Mouse (Mus musculus) left cerebral cortex, postnatal 36 days (tissue): ENCODE results near the gene Ptprd. TPM values are rescaled to one million over a fixed set of nuclear protein-coding genes. Genes with fewer than 3 reads are reported as not detected.

ENCODE experiments used
- DNase-seq, 2 experiments: peaks; one replicate each; pipeline ENCODE4 v3.0.0; 2021 to 2022; ENCODE audit warnings: low spot score in 2 of 2, mixed read lengths in 1 of 2
- intact Hi-C: fragments of 180-260 bp; cut with DNase I; formaldehyde crosslinking; loops from one replicate; pipeline ENCODE4 v1.15.1; 2025
- total RNA-seq, 2 experiments: library from RNA; stranded (reverse); gene quantifications; 2 replicates each; pipeline ENCODE4 v1.2.3; 2021

The Ptprd gene
- total RNA-seq, 2 experiments from 2014 or later: 313 to 350 TPM

GRCm38 (mm10) chr4:77644435-77644834, 567.3 kb downstream of the Ptprd start:
- intact Hi-C loops: no loop called here
- no peak for DNase-seq

- peak; percentile 36 to 37 for DNase-seq
- intact Hi-C loops: no loop called here
These were observed 571.7 kb downstream of the Ptprd start for GRCm38 (mm10) chr4:77640022-77640421.

- DNase-seq: no peak
- intact Hi-C loops: no loop called here
These were observed 598.6 kb downstream of the Ptprd start for GRCm38 (mm10) chr4:77613129-77613528.

GRCm38 (mm10) chr4:77586624-77587023, 625.1 kb downstream of the Ptprd start:
- no peak for DNase-seq
- intact Hi-C loops: no loop called here

GRCm38 (mm10) chr4:77586222-77586621, 625.5 kb downstream of the Ptprd start:
- intact Hi-C loops: no loop called here
- DNase-seq: no peak

GRCm38 (mm10) chr4:77558404-77559202, 653.2 kb downstream of the Ptprd start:
- intact Hi-C loops: no loop called here
- peak; percentile 36 to 37 for DNase-seq

GRCm38 (mm10) chr4:77555841-77556240, 655.9 kb downstream of the Ptprd start:
- intact Hi-C loops: no loop called here
- DNase-seq: no peak

- DNase-seq: no peak
- intact Hi-C loops: no loop called here
These were observed 673.9 kb downstream of the Ptprd start for GRCm38 (mm10) chr4:77537843-77538242.

- intact Hi-C loops: no loop called here
- DNase-seq: no peak
These were observed 674.4 kb downstream of the Ptprd start for GRCm38 (mm10) chr4:77537336-77537735.

- intact Hi-C loops: no loop called here
- no peak for DNase-seq
These were observed 676.2 kb downstream of the Ptprd start for GRCm38 (mm10) chr4:77535601-77536000.

GRCm38 (mm10) chr4:77534553-77534952, 677.2 kb downstream of the Ptprd start:
- intact Hi-C loops: no loop called here
- no peak for DNase-seq

GRCm38 (mm10) chr4:77519166-77519565, 692.6 kb downstream of the Ptprd start:
- intact Hi-C loops: loop anchor here (5.0 kb wide), 1 partner anchor 437 kb away; no protein-coding TSS in a partner anchor
- peak in 1 of 2 experiments; percentile 13 for DNase-seq

- no peak for DNase-seq
- intact Hi-C loops: no loop called here
These were observed 697.7 kb downstream of the Ptprd start for GRCm38 (mm10) chr4:77513914-77514628.

GRCm38 (mm10) chr4:77513041-77513440, 698.7 kb downstream of the Ptprd start:
- intact Hi-C loops: no loop called here
- DNase-seq: no peak

- peak; percentile 23 to 47 for DNase-seq
- intact Hi-C loops: no loop called here
These were observed 757.7 kb downstream of the Ptprd start for GRCm38 (mm10) chr4:77454049-77454448.

GRCm38 (mm10) chr4:77399146-77399545, 812.6 kb downstream of the Ptprd start:
- intact Hi-C loops: loop anchor here (2.0 kb wide), 1 partner anchor 316 kb away; no protein-coding TSS in a partner anchor
- no peak for DNase-seq

GRCm38 (mm10) chr4:77361728-77362127, 850.0 kb downstream of the Ptprd start:
- intact Hi-C loops: no loop called here
- DNase-seq: no peak

- DNase-seq: no peak
- intact Hi-C loops: no loop called here
These were observed 884.6 kb downstream of the Ptprd start for GRCm38 (mm10) chr4:77327198-77327597.

GRCm38 (mm10) chr4:77317060-77317680, 894.6 kb downstream of the Ptprd start:
- DNase-seq: no peak
- intact Hi-C loops: no loop called here

- DNase-seq: no peak
- intact Hi-C loops: no loop called here
These were observed 895.1 kb downstream of the Ptprd start for GRCm38 (mm10) chr4:77316644-77317043.
